Mouse (Mus musculus) myocyte (in vitro differentiated cells): ENCODE results near the gene Gmpr2.

Experiments used
- CEBPB ChIP-seq: IDR thresholded peaks from 2 replicates; pipeline ENCODE4 v1.6.1; 2011; ENCODE audit warnings: mild to moderate bottlenecking, moderate library complexity; ENCODE audit not compliant: poor library complexity, insufficient read depth, severe bottlenecking
- E2F4 ChIP-seq: IDR thresholded peaks from one replicate; pipeline ENCODE4 v1.6.1; 2011; ENCODE audit warnings: mild to moderate bottlenecking, control low read depth, moderate library complexity; ENCODE audit not compliant: insufficient read depth
- MAX ChIP-seq: IDR thresholded peaks from one replicate; pipeline ENCODE4 v1.6.1; 2011; ENCODE audit warnings: low read depth, mild to moderate bottlenecking, control low read depth
- MYOG ChIP-seq, 3 experiments: IDR thresholded peaks; one replicate each; pipeline ENCODE4 v1.6.1; 2011; ENCODE audit warnings: control low read depth in 2 of 3, low read depth in 2 of 3, mild to moderate bottlenecking in 2 of 3; ENCODE audit not compliant: insufficient read length in 2 of 3, control insufficient read depth in 1 of 3, insufficient read depth in 1 of 3
- POLR2A ChIP-seq: IDR thresholded peaks from one replicate; pipeline ENCODE4 v1.6.1; 2011; ENCODE audit warnings: low read depth, mild to moderate bottlenecking, control low read depth, moderate library complexity; ENCODE audit not compliant: insufficient read length
- POLR2AphosphoS2 ChIP-seq: IDR thresholded peaks from one replicate; pipeline ENCODE4 v1.6.1; 2011; ENCODE audit warnings: low read depth, control low read depth; ENCODE audit not compliant: insufficient read length
- REST ChIP-seq: IDR thresholded peaks from one replicate; pipeline ENCODE4 v1.6.1; 2011; ENCODE audit warnings: mild to moderate bottlenecking, control low read depth, moderate library complexity; ENCODE audit not compliant: insufficient read depth, insufficient read length
- TCF3 ChIP-seq: IDR thresholded peaks from one replicate; pipeline ENCODE4 v1.6.1; 2011; ENCODE audit warnings: low read depth, control low read depth; ENCODE audit not compliant: insufficient read length
- USF1 ChIP-seq: IDR thresholded peaks from one replicate; pipeline ENCODE4 v1.6.1; 2011; ENCODE audit warnings: low read depth, mild to moderate bottlenecking, control low read depth, moderate library complexity

- TF ChIP-seq POLR2A (no peak), MAX (no peak), USF1 (no peak), TCF3 (peak; percentile 31), MYOG (IDR thresholded peaks at IDR 0.05; ENCODE audit: control insufficient read depth in 1 of 3, insufficient read depth in 1 of 3, insufficient read length in 2 of 3, low read depth in 2 of 3) (peak in 2 of 3 experiments; percentile 16 to 27), POLR2AphosphoS2 (no peak), CEBPB (no peak), E2F4 (no peak), REST (no peak)
Observed at GRCm38 (mm10) chr14:55689433-55689832, 17.7 kb downstream of the Gmpr2 start.
